Mouse (Mus musculus): ENCODE measurements around the gene Lpar1. TPM values are rescaled to one million over a fixed set of nuclear protein-coding genes. Genes with fewer than 3 reads are reported as not detected.

The Lpar1 gene
- polyA plus RNA-seq, 2 experiments = 0.99 to 2.5 TPM

DNA sequence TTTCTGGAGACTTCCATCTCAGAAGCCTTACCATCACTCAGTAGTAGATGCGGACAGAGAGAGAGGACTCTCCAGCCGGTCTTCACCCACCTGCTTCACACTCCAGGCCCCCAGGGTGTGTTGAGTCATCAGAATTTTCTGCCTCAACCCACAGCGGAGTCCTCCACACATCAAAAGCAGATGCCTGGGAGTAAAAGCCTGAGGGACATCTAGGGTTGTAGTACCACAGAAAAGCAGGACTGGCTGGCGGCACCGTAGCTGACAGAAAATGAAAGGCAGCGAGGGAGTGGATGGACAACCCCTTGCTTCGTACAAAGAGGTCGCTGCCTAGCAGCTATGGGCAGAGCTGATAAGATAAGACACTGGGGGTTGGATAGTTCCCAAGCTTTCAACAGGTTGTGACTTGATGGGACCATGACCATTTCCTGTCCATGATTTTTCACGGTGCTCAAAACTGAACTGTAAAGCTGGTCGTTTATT lies 701 bp upstream of the Lpar1 start:
- Histone ChIP-seq H3K4me2 (ENCODE audit: low read depth) (peak overlapping the region; percentile 20; the same call in 1 of the 2 replicates), H3K9ac (replicated peaks) (no peak overlapping the region), H3K27ac (no peak overlapping the region), H3K4me1 (replicated peaks; ENCODE audit: control insufficient read depth in 2 of 2, insufficient read depth in 2 of 2, low read length in 1 of 2) (no peaks in the 10 kb centered on the region; a peak in 1 of 4 replicates), H3K9me3 (ENCODE audit: control insufficient read depth, low read length) (no peaks in the 10 kb centered on the region), H3K36me3 (replicated peaks; ENCODE audit: control insufficient read depth, insufficient read depth, low read depth) (no peaks in the 10 kb centered on the region), H3K27me3 (ENCODE audit: control insufficient read depth, insufficient read depth, low read length) (peaks cover 18% of the 10 kb centered on the region), H3K4me3 (ENCODE audit: insufficient read depth in 1 of 2, low read depth in 2 of 2, low read length in 2 of 2) (no peak overlapping the region)
- ATAC-seq (ENCODE audit: insufficient read depth) (no peak), DNase-seq (ENCODE audit: low read depth in 3 of 3, low spot score in 3 of 3) (no peak)
- TF ChIP-seq CTCF (IDR thresholded peaks at IDR 0.05; ENCODE audit: low read depth) (no peak), EP300 (IDR thresholded peaks at IDR 0.05; ENCODE audit: low read depth) (no peak)
- 12% methylated on average over 10 of the region's 10 CpGs for WGBS (ENCODE audit: insufficient replicate concordance)

DNA sequence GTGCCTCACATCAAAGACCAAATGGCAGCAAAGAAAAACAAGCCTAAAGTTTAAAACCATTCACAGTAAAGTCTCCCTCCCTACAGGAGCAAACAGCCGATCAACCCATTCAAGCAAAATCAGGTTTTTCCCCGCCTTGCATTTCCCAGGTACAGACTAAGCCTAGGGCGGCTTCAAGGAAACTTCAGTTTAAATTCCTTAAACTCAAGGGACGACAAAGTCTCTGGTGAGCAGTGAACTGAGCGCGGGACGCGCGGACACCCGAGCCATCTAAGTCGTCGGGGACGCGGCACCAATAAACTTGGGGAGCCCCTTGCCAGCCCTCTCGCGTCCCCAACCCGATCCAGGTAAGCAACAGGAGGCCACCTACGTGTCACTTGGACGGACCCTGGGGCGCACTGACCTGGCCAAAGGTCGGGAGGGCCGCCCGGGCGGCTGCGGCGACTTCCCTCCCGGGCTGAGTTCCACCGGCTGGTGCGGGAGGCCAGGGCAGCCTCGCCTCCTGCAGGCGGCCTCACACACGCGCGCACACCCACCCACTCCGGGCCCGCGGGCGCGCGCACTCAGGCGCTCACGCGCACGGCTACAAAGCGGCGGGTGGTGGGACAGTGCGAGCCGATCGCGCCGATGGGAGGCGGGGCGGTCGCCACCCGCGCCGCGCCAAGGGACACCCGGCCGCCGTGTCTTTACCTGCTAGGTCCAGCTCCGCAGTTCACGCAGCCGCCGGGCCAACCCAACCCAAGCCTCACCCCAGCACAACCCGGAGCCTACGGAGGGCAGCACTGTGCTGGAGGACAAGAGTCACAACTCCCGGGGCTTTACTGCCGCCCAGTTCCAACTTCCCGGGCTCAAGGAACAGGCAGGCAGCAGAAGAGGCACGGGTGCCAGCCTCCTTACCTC lies 717 bp downstream of the Lpar1 start:
- peaks cover 18% of the 10 kb centered on the region for H3K27me3 ChIP-seq (ENCODE audit: control insufficient read depth, insufficient read depth, low read length)
- H3K9me3 ChIP-seq (ENCODE audit: control insufficient read depth, low read length) = no peaks in the 10 kb centered on the region
- DNase-seq (ENCODE audit: low read depth in 3 of 3, low spot score in 3 of 3) = no peak
- H3K36me3 ChIP-seq (replicated peaks; ENCODE audit: control insufficient read depth, insufficient read depth, low read depth) = no peaks in the 10 kb centered on the region
- peak; percentile 37; the same call in 1 of the 2 replicates for ATAC-seq (ENCODE audit: insufficient read depth)
- peak overlapping the region; percentile 54 to 62 for H3K4me3 ChIP-seq (ENCODE audit: insufficient read depth in 1 of 2, low read depth in 2 of 2, low read length in 2 of 2)
- WGBS (ENCODE audit: insufficient replicate concordance) = under 1% methylated on average over 60 of the region's 71 CpGs
- peak overlapping the region; percentile 66 for H3K4me2 ChIP-seq (ENCODE audit: low read depth)
- no peak overlapping the region for H3K9ac ChIP-seq (replicated peaks)
- H3K4me1 ChIP-seq (replicated peaks; ENCODE audit: control insufficient read depth in 2 of 2, insufficient read depth in 2 of 2, low read length in 1 of 2) = no peaks in the 10 kb centered on the region; a peak in 1 of 4 replicates
- no peak overlapping the region for H3K27ac ChIP-seq
- TF ChIP-seq CTCF (IDR thresholded peaks at IDR 0.05; ENCODE audit: low read depth) = 0 out of 2 replicates have a peak, but pooled peaks have one; percentile 1
- no peak for TF ChIP-seq EP300 (IDR thresholded peaks at IDR 0.05; ENCODE audit: low read depth)

DNA sequence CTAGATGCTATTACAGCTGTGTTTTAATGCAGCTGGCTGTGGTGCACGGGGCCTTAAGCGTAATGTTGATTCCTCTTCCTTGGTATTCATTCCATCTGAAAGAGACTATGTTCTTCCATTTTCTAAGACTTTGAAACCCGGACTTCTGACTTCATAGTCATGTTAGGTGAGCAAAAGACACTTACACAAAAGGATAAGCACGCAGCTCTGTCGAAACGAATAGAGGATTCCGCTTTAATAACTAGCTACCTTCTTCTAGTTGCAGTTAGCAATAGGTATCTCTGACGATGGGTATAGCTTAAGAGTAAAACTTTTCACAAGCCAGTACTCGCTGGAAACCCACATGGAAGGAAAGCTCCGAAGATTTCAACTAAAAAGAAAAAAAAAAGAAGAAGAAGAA lies 1.5 kb downstream of the Lpar1 start:
- Histone ChIP-seq H3K4me3 (ENCODE audit: insufficient read depth in 1 of 2, low read depth in 2 of 2, low read length in 2 of 2) (peak overlapping the region in 1 of 2 experiments; percentile 54; a peak in 2 of 4 replicates), H3K4me1 (replicated peaks; ENCODE audit: control insufficient read depth in 2 of 2, insufficient read depth in 2 of 2, low read length in 1 of 2) (no peaks in the 10 kb centered on the region; a peak in 1 of 4 replicates)
- 5% methylated on average over 10 of the region's 10 CpGs for WGBS (ENCODE audit: insufficient replicate concordance)

DNA sequence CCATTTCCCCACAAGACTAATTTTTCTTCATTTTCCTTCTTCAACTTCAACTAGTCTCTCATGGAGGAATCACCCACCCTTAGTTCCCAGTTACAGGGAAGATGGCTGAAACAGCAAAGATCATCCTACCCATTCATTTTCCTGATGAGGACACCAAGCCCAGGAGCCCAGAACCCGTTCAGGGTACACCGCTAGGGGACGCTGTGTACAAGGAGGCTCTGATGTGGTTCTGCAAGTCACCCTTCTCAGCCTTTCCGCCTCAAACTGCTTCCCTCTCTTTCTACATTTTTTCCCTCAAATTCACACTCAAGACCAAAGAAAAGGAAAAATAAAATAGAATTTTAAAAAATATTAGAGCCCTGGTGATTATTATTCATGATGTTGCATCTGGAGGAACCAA lies 1.9 kb downstream of the Lpar1 start:
- peak overlapping the region in 1 of 2 experiments; percentile 2; a peak in 1 of 4 replicates for H3K4me3 ChIP-seq (ENCODE audit: insufficient read depth in 1 of 2, low read depth in 2 of 2, low read length in 2 of 2)
- H3K27me3 ChIP-seq (ENCODE audit: control insufficient read depth, insufficient read depth, low read length) = peaks cover 18% of the 10 kb centered on the region
- H3K4me2 ChIP-seq (ENCODE audit: low read depth) = peak overlapping the region; percentile 66
- H3K4me1 ChIP-seq (replicated peaks; ENCODE audit: control insufficient read depth in 2 of 2, insufficient read depth in 2 of 2, low read length in 1 of 2) = no peaks in the 10 kb centered on the region; a peak in 1 of 4 replicates
- no peaks in the 10 kb centered on the region for H3K36me3 ChIP-seq (replicated peaks; ENCODE audit: control insufficient read depth, insufficient read depth, low read depth)
- H3K9ac ChIP-seq (replicated peaks) = no peak overlapping the region
- ATAC-seq (ENCODE audit: insufficient read depth) (no peak), DNase-seq (ENCODE audit: low read depth in 3 of 3, low spot score in 3 of 3) (peak; percentile 12 to 22 (median 14))
- H3K9me3 ChIP-seq (ENCODE audit: control insufficient read depth, low read length) = no peaks in the 10 kb centered on the region
- peak; percentile 82 for TF ChIP-seq CTCF (IDR thresholded peaks at IDR 0.05; ENCODE audit: low read depth)
- TF ChIP-seq EP300 (IDR thresholded peaks at IDR 0.05; ENCODE audit: low read depth) = no peak
- WGBS (ENCODE audit: insufficient replicate concordance) = 3% methylated on average over 4 of the region's 4 CpGs
- H3K27ac ChIP-seq = no peak overlapping the region

More for the DNA sequence above, 1.5 kb downstream of the Lpar1 start:
- ATAC-seq (ENCODE audit: insufficient read depth) = no peak
- DNase-seq (ENCODE audit: low read depth in 3 of 3, low spot score in 3 of 3) = no peak
- Histone ChIP-seq H3K9me3 (ENCODE audit: control insufficient read depth, low read length) (no peaks in the 10 kb centered on the region), H3K27ac (no peak overlapping the region), H3K36me3 (replicated peaks; ENCODE audit: control insufficient read depth, insufficient read depth, low read depth) (no peaks in the 10 kb centered on the region), H3K9ac (replicated peaks) (no peak overlapping the region), H3K4me2 (ENCODE audit: low read depth) (peak overlapping the region; percentile 66), H3K27me3 (ENCODE audit: control insufficient read depth, insufficient read depth, low read length) (peaks cover 18% of the 10 kb centered on the region)
- no peak for TF ChIP-seq CTCF (IDR thresholded peaks at IDR 0.05; ENCODE audit: low read depth)
- TF ChIP-seq EP300 (IDR thresholded peaks at IDR 0.05; ENCODE audit: low read depth) = no peak

DNA sequence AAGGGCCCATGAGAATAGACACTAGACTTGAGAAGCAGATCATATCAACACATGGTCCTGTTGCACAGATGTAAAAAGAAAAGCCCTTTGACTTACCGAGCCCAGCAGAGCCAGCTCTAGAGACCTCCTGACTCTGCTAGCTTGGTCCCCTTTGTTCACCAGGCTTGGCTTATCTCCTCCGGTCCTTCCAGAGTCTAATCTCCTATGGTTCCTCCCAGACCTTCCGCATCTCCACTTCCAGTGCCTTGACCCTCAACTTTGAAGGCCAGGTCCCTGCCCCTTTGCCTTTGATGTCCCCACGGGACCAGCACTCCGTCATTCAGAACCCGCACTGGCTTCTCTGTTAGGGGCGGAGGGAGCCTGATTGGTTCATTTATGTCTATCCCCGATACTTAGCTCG lies 6.0 kb downstream of the Lpar1 start:
- Histone ChIP-seq H3K27me3 (ENCODE audit: control insufficient read depth, insufficient read depth, low read length) (peaks cover 8% of the 10 kb centered on the region), H3K4me1 (replicated peaks; ENCODE audit: control insufficient read depth in 2 of 2, insufficient read depth in 2 of 2, low read length in 1 of 2) (peaks cover 0 to 8% of the 10 kb centered on the region in 2 experiments; a peak in 2 of 4 replicates), H3K4me2 (ENCODE audit: low read depth) (no peak overlapping the region), H3K9ac (replicated peaks) (no peak overlapping the region), H3K9me3 (ENCODE audit: control insufficient read depth, low read length) (no peaks in the 10 kb centered on the region), H3K27ac (no peak overlapping the region), H3K36me3 (replicated peaks; ENCODE audit: control insufficient read depth, insufficient read depth, low read depth) (no peaks in the 10 kb centered on the region), H3K4me3 (ENCODE audit: insufficient read depth in 1 of 2, low read depth in 2 of 2, low read length in 2 of 2) (no peak overlapping the region)
- DNase-seq (ENCODE audit: low read depth in 3 of 3, low spot score in 3 of 3) = no peak
- WGBS (ENCODE audit: insufficient replicate concordance) = 51% methylated on average over 9 of the region's 9 CpGs
- TF ChIP-seq CTCF (IDR thresholded peaks at IDR 0.05; ENCODE audit: low read depth) (no peak), EP300 (IDR thresholded peaks at IDR 0.05; ENCODE audit: low read depth) (no peak)
- no peak for ATAC-seq (ENCODE audit: insufficient read depth)
